Mouse (Mus musculus): ENCODE data around the gene Ciapin1. TPM values are rescaled to one million over a fixed set of nuclear protein-coding genes. Genes with fewer than 3 reads are reported as not detected.
A peak's percentile ranks its signal among the peaks of the same experiment; 100 is the strongest.
"Not testable (repeated sequence)": the region's sequence is repeated elsewhere in the genome, so short reads cannot be mapped to it uniquely, and the experiment has no call there.

The Ciapin1 gene
- total RNA-seq, 1 experiment from 2014 or later = 24.1 TPM

- no peak for ATAC-seq (replicated peaks in 1 of 2; ENCODE audit: insufficient read depth in 1 of 2, low FRiP score in 2 of 2, low TSS enrichment in 1 of 2, low read depth in 1 of 2, poor library complexity in 2 of 2, severe bottlenecking in 2 of 2)
Measured at GRCm38 (mm10) chr8:94862487-94863220, 24.5 kb upstream of the Ciapin1 start.

DNA sequence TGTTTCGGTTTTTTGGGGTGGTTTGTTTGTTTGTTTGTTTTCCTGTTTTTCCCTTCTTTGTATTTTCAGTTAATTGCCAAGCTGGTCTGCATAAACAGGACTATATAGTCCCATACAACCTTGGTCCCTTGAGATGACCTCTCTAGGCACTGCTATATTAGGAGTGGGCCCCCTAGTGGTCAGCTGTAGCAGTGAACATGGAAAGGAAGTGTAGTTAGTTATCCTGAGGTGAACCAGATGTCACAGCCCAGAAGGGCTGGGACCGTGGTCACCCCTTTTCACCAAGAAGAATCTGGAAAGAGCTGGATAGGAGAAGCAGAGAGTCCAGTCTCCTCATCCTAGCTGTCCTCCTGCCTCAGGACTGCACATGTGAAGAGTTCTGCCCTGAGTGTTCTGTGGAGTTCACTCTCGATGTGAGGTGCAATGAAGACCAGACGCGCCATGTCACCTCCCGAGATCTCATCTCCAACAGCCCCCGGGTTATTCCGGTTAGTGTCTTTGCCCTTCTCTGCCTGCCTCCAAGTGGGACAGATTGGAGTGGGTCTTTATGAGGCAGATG, 23.3 kb upstream of the Ciapin1 start:
- peak; percentile 60 to 63; a peak in 2 of 4 replicates for ATAC-seq (replicated peaks in 1 of 2; ENCODE audit: insufficient read depth in 1 of 2, low FRiP score in 2 of 2, low TSS enrichment in 1 of 2, low read depth in 1 of 2, poor library complexity in 2 of 2, severe bottlenecking in 2 of 2)

DNA sequence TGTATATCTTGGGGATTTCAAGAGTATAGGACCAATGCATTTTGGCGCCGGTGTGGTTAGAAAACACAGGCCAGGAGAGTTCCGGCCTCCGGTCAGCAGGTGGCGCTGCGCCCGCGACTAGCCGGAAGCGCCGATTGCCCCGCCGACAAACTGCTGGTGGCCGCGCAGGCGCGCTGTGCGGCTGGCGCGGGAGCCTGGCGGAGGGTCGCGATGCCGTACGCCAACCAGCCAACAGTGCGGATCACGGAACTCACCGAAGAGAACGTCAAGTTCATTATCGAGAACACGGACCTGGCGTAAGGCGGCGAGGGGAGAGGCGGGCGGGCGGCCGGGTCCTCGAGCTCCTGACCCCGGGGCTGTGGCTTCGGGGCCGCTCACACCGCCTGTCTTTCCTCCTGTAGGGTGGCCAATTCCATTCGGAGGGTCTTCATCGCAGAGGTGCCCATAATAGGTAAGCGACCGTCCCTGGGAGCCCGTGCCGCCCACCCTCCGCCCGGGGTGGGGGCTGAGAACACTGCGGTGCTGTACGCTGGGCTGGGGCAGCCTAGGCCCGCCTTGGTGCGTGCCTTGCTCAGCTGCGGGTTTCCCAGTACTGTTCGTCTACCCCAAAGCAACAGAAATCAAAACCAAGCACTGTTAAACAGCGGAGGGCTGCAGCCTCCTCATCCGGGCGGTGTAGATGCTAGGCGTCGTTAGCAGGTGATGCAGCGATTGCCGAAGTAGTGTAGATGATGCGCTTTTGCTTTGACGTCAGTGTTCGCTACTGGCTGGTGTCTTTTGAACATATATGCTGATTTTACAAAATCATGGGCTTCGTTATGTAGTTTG, 19.4 kb upstream of the Ciapin1 start, which contains the start of gene Polr2c:
Polr2c (plus strand) TSS at position 105 of the 828 bp plus-strand sequence.
- ATAC-seq (replicated peaks in 1 of 2; ENCODE audit: insufficient read depth in 1 of 2, low FRiP score in 2 of 2, low TSS enrichment in 1 of 2, low read depth in 1 of 2, poor library complexity in 2 of 2, severe bottlenecking in 2 of 2) = peak; percentile 74 to 83

GRCm38 (mm10) chr8:94857011-94857345, 18.8 kb upstream of the Ciapin1 start:
- 0 out of 4 replicates have a peak, but pooled peaks have one; percentile 3 to 6 for ATAC-seq (replicated peaks in 1 of 2; ENCODE audit: insufficient read depth in 1 of 2, low FRiP score in 2 of 2, low TSS enrichment in 1 of 2, low read depth in 1 of 2, poor library complexity in 2 of 2, severe bottlenecking in 2 of 2)

- not testable (repeated sequence) for ATAC-seq (replicated peaks in 1 of 2; ENCODE audit: insufficient read depth in 1 of 2, low FRiP score in 2 of 2, low TSS enrichment in 1 of 2, low read depth in 1 of 2, poor library complexity in 2 of 2, severe bottlenecking in 2 of 2)
Measured at GRCm38 (mm10) chr8:94854761-94855160, 16.6 kb upstream of the Ciapin1 start.

DNA sequence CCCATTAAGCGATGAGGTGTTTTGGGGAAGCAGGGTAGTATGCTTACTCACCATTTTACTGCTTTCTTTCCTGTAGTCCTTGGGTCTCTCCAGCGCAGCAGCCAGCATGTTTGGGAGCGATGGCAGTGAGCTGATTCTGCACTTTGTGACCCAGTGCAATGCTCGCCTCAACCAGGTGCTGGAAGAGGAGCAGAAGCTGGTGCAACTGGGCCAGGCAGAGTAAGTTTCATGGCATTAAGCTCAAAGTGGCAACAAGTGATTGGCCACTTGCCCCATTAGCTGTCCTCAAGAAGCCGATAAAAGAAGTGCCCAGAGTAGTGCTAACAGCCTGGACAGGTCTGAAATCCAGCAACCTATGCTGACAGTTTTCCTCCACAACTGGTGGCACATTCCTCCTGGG, 11.9 kb upstream of the Ciapin1 start:
- no peak for ATAC-seq (replicated peaks in 1 of 2; ENCODE audit: insufficient read depth in 1 of 2, low FRiP score in 2 of 2, low TSS enrichment in 1 of 2, low read depth in 1 of 2, poor library complexity in 2 of 2, severe bottlenecking in 2 of 2)

GRCm38 (mm10) chr8:94841183-94841582, 3.0 kb upstream of the Ciapin1 start:
- ATAC-seq (replicated peaks in 1 of 2; ENCODE audit: insufficient read depth in 1 of 2, low FRiP score in 2 of 2, low TSS enrichment in 1 of 2, low read depth in 1 of 2, poor library complexity in 2 of 2, severe bottlenecking in 2 of 2) = no peak

GRCm38 (mm10) chr8:94838600-94838999, 442 bp upstream of the Ciapin1 start:
- peak; percentile 36 to 73; a peak in 2 of 4 replicates for ATAC-seq (replicated peaks in 1 of 2; ENCODE audit: insufficient read depth in 1 of 2, low FRiP score in 2 of 2, low TSS enrichment in 1 of 2, low read depth in 1 of 2, poor library complexity in 2 of 2, severe bottlenecking in 2 of 2)

DNA sequence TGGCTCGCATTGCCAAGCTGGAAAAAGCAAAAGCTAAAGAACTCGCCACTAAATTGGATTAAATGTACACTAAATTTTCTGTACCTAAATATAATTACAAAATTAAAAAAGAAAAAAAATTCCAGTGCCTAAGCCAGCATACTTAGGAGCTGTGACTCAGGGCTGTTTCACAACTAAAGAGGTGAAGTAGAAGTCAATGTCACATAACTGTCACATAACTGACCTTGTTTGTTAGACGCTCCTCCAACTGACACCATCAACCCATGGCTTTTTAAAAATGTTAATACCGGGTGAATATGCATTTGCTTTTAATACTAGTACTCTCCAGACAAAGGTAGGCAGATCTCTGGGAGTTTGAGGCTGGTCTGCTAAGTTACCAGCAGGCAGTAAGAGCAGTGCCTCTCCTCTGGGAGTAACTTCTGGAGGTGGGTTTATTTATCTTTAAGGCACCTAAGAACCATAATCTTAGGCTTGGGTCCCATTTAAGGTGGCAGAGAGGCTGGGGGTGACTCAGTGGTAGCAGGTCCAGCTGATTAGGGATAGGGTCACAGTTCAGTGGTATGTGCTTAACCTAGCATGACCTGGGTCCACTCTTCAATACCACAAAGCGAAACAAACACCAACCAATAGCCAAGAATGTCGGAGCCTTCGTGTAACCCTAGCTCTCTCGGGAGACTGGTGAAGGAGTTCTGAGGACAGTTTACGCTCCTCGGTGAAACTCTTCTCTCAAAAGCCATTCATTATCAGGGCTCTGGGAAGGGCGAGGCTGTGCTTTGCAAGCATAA, 1.5 kb downstream of the Ciapin1 start:
- ATAC-seq (replicated peaks in 1 of 2; ENCODE audit: insufficient read depth in 1 of 2, low FRiP score in 2 of 2, low TSS enrichment in 1 of 2, low read depth in 1 of 2, poor library complexity in 2 of 2, severe bottlenecking in 2 of 2) = no peak

DNA sequence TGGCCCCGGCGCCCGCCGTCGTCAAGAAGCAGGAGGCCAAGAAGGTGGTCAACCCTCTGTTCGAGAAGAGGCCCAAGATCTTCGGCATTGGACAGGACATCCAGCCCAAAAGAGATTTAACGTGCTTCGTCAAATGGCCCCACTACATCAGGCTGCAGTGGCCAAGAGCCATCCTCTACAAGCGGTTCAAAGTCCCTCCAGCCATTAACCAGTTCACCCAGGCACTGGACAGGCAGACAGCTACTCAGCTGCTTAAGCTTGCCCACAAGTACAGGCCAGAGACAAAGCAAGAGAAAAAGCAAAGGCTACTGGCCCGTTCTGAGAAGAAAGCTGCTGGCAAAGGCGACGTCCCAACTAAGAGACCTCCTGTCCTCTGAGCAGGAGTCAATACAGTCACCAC, 2.4 kb downstream of the Ciapin1 start:
- ATAC-seq (replicated peaks in 1 of 2; ENCODE audit: insufficient read depth in 1 of 2, low FRiP score in 2 of 2, low TSS enrichment in 1 of 2, low read depth in 1 of 2, poor library complexity in 2 of 2, severe bottlenecking in 2 of 2) = not testable (repeated sequence)

GRCm38 (mm10) chr8:94833901-94834405, 4.2 kb downstream of the Ciapin1 start:
- ATAC-seq (replicated peaks in 1 of 2; ENCODE audit: insufficient read depth in 1 of 2, low FRiP score in 2 of 2, low TSS enrichment in 1 of 2, low read depth in 1 of 2, poor library complexity in 2 of 2, severe bottlenecking in 2 of 2) = not testable (repeated sequence)

DNA sequence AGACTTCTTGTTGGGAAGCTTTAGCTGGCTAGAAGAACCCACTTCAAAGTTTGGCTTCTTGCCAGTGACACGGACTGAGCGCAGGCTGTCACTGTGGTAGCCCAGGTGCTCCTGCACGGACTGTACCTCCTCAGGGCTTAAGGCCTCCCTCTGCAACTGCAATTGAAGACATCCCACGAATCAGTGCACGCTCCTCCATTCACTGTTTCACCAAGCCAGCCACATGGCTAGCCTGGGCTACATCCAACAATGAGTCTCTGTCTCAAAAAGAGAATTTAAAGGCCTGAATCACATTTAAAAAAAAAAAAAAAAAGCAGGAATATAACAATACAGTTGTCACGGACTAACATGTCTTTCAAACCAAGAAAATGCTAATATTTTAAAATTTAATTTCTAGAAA, 9.9 kb downstream of the Ciapin1 start:
- no peak for ATAC-seq (replicated peaks in 1 of 2; ENCODE audit: insufficient read depth in 1 of 2, low FRiP score in 2 of 2, low TSS enrichment in 1 of 2, low read depth in 1 of 2, poor library complexity in 2 of 2, severe bottlenecking in 2 of 2)

DNA sequence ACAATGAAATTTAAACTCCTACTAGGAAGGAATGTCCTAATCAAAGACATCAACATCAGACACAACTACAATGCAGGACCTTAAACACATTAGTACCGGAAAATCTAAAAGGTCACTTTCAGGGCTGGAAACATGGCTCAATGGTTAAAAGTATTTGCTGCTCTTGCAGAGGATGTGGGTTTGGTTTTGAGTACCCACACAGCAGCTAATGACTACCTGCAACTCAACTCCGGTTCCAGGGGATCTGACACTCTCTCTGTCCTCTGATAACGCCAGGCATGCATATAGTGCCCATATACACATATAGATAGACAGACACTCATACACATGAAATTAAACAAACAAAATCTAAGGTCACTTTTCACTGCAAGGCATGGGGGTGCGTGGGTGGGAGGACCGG, 11.9 kb downstream of the Ciapin1 start:
- no peak for ATAC-seq (replicated peaks in 1 of 2; ENCODE audit: insufficient read depth in 1 of 2, low FRiP score in 2 of 2, low TSS enrichment in 1 of 2, low read depth in 1 of 2, poor library complexity in 2 of 2, severe bottlenecking in 2 of 2)

- ATAC-seq (replicated peaks in 1 of 2; ENCODE audit: insufficient read depth in 1 of 2, low FRiP score in 2 of 2, low TSS enrichment in 1 of 2, low read depth in 1 of 2, poor library complexity in 2 of 2, severe bottlenecking in 2 of 2) = no peak
Measured at GRCm38 (mm10) chr8:94825170-94825569, 13.0 kb downstream of the Ciapin1 start.

GRCm38 (mm10) chr8:94822637-94823560, 15.3 kb downstream of the Ciapin1 start:
- peak; percentile 81 to 83 for ATAC-seq (replicated peaks in 1 of 2; ENCODE audit: insufficient read depth in 1 of 2, low FRiP score in 2 of 2, low TSS enrichment in 1 of 2, low read depth in 1 of 2, poor library complexity in 2 of 2, severe bottlenecking in 2 of 2)

- no peak for ATAC-seq (replicated peaks in 1 of 2; ENCODE audit: insufficient read depth in 1 of 2, low FRiP score in 2 of 2, low TSS enrichment in 1 of 2, low read depth in 1 of 2, poor library complexity in 2 of 2, severe bottlenecking in 2 of 2)
Measured at GRCm38 (mm10) chr8:94821381-94821780, 16.8 kb downstream of the Ciapin1 start.
